Mouse (Mus musculus) hindbrain, embryonic 13.5 days (tissue): ENCODE measurements at regions not wholly inside any gene's neighbourhood (a gene's known extent, or its start where the extent isn't known, plus 50 kb on each side); places are given as distances from the start of the nearest gene placed in this dataset.

ENCODE experiments used
- ATAC-seq: fragments of 200-750 bp; cut with Nextera tagmentation; 2 replicates; pipeline ENCODE4 v1.8.0; 2017; ENCODE audit warnings: moderate TSS enrichment; ENCODE audit not compliant: low FRiP score
- H3K27ac ChIP-seq: fragments of 300-500 bp; sonication (generic); 2 replicates; pipeline ENCODE4 v1.5.1; 2015; ENCODE audit warnings: inconsistent platforms, mild to moderate bottlenecking, moderate library complexity
- H3K27me3 ChIP-seq: fragments of 300-500 bp; sonication (generic); 2 replicates; pipeline ENCODE4 v1.6.1; 2015; ENCODE audit warnings: mild to moderate bottlenecking, inconsistent platforms
- H3K36me3 ChIP-seq: fragments of 300-500 bp; sonication (generic); 2 replicates; pipeline ENCODE4 v1.6.1; 2015; ENCODE audit warnings: mild to moderate bottlenecking, inconsistent platforms
- H3K4me1 ChIP-seq: fragments of 300-500 bp; sonication (generic); replicated peaks from 2 replicates; pipeline ENCODE4 v1.6.1; 2015; ENCODE audit warnings: inconsistent platforms
- H3K4me2 ChIP-seq: fragments of 300-500 bp; sonication (generic); 2 replicates; pipeline ENCODE4 v1.6.1; 2015; ENCODE audit warnings: inconsistent platforms, mild to moderate bottlenecking, moderate library complexity
- H3K4me3 ChIP-seq: fragments of 300-500 bp; sonication (generic); 2 replicates; pipeline ENCODE4 v1.5.1; 2015; ENCODE audit warnings: mild to moderate bottlenecking, inconsistent platforms
- H3K9ac ChIP-seq: fragments of 300-500 bp; sonication (generic); 2 replicates; pipeline ENCODE4 v1.6.1; 2015; ENCODE audit warnings: mild to moderate bottlenecking, inconsistent platforms
- H3K9me3 ChIP-seq: fragments of 300-500 bp; sonication (generic); 2 replicates; pipeline ENCODE4 v1.6.1; 2016; ENCODE audit warnings: inconsistent platforms
- WGBS: fragments of 180-500 bp; shearing (Covaris S2); methylation state at CpG from one replicate; pipeline ENCODE4 v1.1.7; 2015; 5-methylcytosine and 5-hydroxymethylcytosine counted together

DNA sequence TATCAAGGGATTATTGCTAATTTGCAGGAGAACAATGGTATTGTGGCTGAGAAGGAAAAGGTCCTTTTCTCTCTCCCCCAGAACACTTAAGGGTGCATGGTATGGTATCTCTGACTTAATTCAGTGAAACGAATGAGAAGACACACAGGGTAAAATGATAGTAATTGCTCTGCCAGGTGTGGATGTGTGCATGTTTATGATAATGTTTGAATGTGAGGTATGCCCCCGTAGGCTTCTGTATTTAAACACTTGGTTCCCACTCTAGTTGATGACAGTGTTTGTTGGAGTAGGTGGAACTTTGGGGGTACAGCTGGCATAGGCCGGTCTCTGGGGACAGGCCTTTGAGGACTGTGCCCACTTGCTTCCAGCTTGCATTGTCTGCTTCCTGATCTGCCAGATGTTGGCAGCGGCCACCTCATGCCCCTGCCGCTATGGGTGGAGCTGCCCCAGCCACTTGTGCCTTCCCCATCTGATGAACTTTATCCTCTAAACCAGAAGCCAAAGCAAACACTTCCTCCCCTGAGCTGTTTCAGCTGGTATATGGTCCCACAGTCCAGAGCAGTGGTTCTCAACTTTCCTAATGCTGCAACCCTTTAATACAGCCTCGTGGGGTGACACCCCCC, 53.0 kb upstream of the Egln3 start:
- no peak overlapping the region for H3K9ac ChIP-seq
- H3K36me3 ChIP-seq = no peaks in the 10 kb centered on the region
- ATAC-seq = no peak
- H3K4me3 ChIP-seq = no peak overlapping the region
- no peaks in the 10 kb centered on the region for H3K27me3 ChIP-seq
- no peak overlapping the region for H3K27ac ChIP-seq
- H3K9me3 ChIP-seq = no peaks in the 10 kb centered on the region
- no peak overlapping the region for H3K4me2 ChIP-seq
- 0 out of 2 replicates have a peak, but pooled peaks cover 3% of the 10 kb centered on the region for H3K4me1 ChIP-seq
- 61% methylated on average over 6 of the region's 6 CpGs for WGBS
